Mouse (Mus musculus): ENCODE measurements at regions not wholly inside any gene's neighbourhood (a gene's known extent, or its start where the extent isn't known, plus 50 kb on each side); places are given as distances from the start of the nearest gene placed in this dataset.

GRCm38 (mm10) chr16:19882961-19883360, 99.9 kb downstream of the Klhl6 start:
- no peak for TF ChIP-seq POLR2A (IDR thresholded peaks at IDR 0.05; ENCODE audit: extremely low read depth, insufficient read depth, low read length)
- no peak for TF ChIP-seq CTCF (IDR thresholded peaks at IDR 0.05; ENCODE audit: extremely low read depth, insufficient read depth, low read length)
- Histone ChIP-seq H3K4me1 (ENCODE audit: control insufficient read depth, insufficient read depth, low read length) (peaks cover 3% of the 10 kb centered on the region), H3K27ac (ENCODE audit: insufficient read depth, low read length) (no peak overlapping the region), H3K4me3 (ENCODE audit: insufficient read depth, low read length) (no peak overlapping the region)

- no peak for TF ChIP-seq CTCF (IDR thresholded peaks at IDR 0.05; ENCODE audit: extremely low read depth, insufficient read depth, low read length)
- TF ChIP-seq POLR2A (IDR thresholded peaks at IDR 0.05; ENCODE audit: extremely low read depth, insufficient read depth, low read length), result no peak
- Histone ChIP-seq H3K4me3 (ENCODE audit: insufficient read depth, low read length) (no peak overlapping the region), H3K27ac (ENCODE audit: insufficient read depth, low read length) (peak overlapping the region; percentile 72; the same call in 1 of the 2 replicates), H3K4me1 (ENCODE audit: control insufficient read depth, insufficient read depth, low read length) (peaks cover 3% of the 10 kb centered on the region)
Observed at GRCm38 (mm10) chr16:19883776-19884513, 98.9 kb downstream of the Klhl6 start.

- H3K27ac ChIP-seq (ENCODE audit: insufficient read depth, low read length), result no peak overlapping the region
- H3K4me3 ChIP-seq (ENCODE audit: insufficient read depth, low read length), result no peak overlapping the region
- no peak for TF ChIP-seq POLR2A (IDR thresholded peaks at IDR 0.05; ENCODE audit: extremely low read depth, insufficient read depth, low read length)
- no peak for TF ChIP-seq CTCF (IDR thresholded peaks at IDR 0.05; ENCODE audit: extremely low read depth, insufficient read depth, low read length)
- peaks cover 3% of the 10 kb centered on the region for H3K4me1 ChIP-seq (ENCODE audit: control insufficient read depth, insufficient read depth, low read length)
Observed at GRCm38 (mm10) chr16:19884535-19884934, 98.3 kb downstream of the Klhl6 start.

- Histone ChIP-seq H3K4me3 (ENCODE audit: insufficient read depth, low read length) (no peak overlapping the region), H3K4me1 (ENCODE audit: control insufficient read depth, insufficient read depth, low read length) (peaks cover 3% of the 10 kb centered on the region), H3K27ac (ENCODE audit: insufficient read depth, low read length) (no peak overlapping the region)
- TF ChIP-seq CTCF (IDR thresholded peaks at IDR 0.05; ENCODE audit: extremely low read depth, insufficient read depth, low read length) (no peak), POLR2A (IDR thresholded peaks at IDR 0.05; ENCODE audit: extremely low read depth, insufficient read depth, low read length) (no peak)
Observed at GRCm38 (mm10) chr16:19886596-19886995, 96.2 kb downstream of the Klhl6 start.

- H3K27ac ChIP-seq (ENCODE audit: insufficient read depth, low read length), result no peak overlapping the region
- H3K4me3 ChIP-seq (ENCODE audit: insufficient read depth, low read length), result no peak overlapping the region
- no peaks in the 10 kb centered on the region; the same call in 1 of the 2 replicates for H3K4me1 ChIP-seq (ENCODE audit: control insufficient read depth, insufficient read depth, low read length)
- TF ChIP-seq POLR2A (IDR thresholded peaks at IDR 0.05; ENCODE audit: extremely low read depth, insufficient read depth, low read length), result no peak
- no peak for TF ChIP-seq CTCF (IDR thresholded peaks at IDR 0.05; ENCODE audit: extremely low read depth, insufficient read depth, low read length)
Observed at GRCm38 (mm10) chr16:19889576-19889975, 93.3 kb downstream of the Klhl6 start.

GRCm38 (mm10) chr16:19891441-19891840, 91.4 kb downstream of the Klhl6 start:
- TF ChIP-seq POLR2A (IDR thresholded peaks at IDR 0.05; ENCODE audit: extremely low read depth, insufficient read depth, low read length) (no peak), CTCF (IDR thresholded peaks at IDR 0.05; ENCODE audit: extremely low read depth, insufficient read depth, low read length) (no peak)
- Histone ChIP-seq H3K4me1 (ENCODE audit: control insufficient read depth, insufficient read depth, low read length) (no peaks in the 10 kb centered on the region), H3K4me3 (ENCODE audit: insufficient read depth, low read length) (no peak overlapping the region), H3K27ac (ENCODE audit: insufficient read depth, low read length) (no peak overlapping the region)

- H3K27ac ChIP-seq (ENCODE audit: insufficient read depth, low read length), result no peak overlapping the region
- H3K4me1 ChIP-seq (ENCODE audit: control insufficient read depth, insufficient read depth, low read length), result no peaks in the 10 kb centered on the region
- no peak overlapping the region for H3K4me3 ChIP-seq (ENCODE audit: insufficient read depth, low read length)
- TF ChIP-seq POLR2A (IDR thresholded peaks at IDR 0.05; ENCODE audit: extremely low read depth, insufficient read depth, low read length), result no peak
- no peak for TF ChIP-seq CTCF (IDR thresholded peaks at IDR 0.05; ENCODE audit: extremely low read depth, insufficient read depth, low read length)
Observed at GRCm38 (mm10) chr16:19894435-19894994, 88.3 kb downstream of the Klhl6 start.
